Mouse (Mus musculus): ENCODE measurements around the gene Maz. TPM values are rescaled to one million over a fixed set of nuclear protein-coding genes. Genes with fewer than 3 reads are reported as not detected.

Gene Maz
- polyA plus RNA-seq, 1 experiment from 2014 or later = 21.3 TPM

DNA sequence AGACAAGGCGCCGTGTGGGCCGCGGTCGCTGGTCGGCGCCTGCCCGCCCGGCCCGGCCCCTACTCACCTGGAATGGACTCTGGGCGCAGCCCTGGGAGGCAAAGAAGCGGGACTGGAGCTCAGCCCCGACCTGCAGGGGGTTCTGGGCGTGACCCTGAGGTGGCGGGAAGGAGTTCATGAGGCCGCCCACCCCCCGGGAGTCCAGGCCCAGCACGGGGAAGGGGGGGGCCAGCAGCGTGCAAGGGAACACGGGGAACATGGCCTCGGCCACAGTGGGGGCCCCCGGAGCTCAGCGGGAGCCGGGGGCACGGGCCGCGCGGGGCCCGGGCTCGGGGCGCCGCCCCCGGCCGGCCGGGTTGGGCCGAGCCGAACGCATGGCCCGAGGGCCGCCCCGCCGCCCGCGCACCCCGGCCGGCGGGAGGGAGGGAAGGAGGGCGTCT, 656 bp downstream of the Maz start:
- Histone ChIP-seq H3K4me3 (ENCODE audit: low read depth, low read length) (peak overlapping the region; percentile 84), H3K4me2 (replicated peaks; ENCODE audit: low read depth) (peak overlapping the region; percentile 96), H3K27me3 (ENCODE audit: control insufficient read depth, insufficient read depth, low read length) (no peaks in the 10 kb centered on the region), H3K9me3 (ENCODE audit: control insufficient read depth, low read length) (no peaks in the 10 kb centered on the region), H3K4me1 (replicated peaks; ENCODE audit: control insufficient read depth, insufficient read depth) (peaks cover 11% of the 10 kb centered on the region), H3K9ac (ENCODE audit: low read length) (peak overlapping the region; percentile 87), H3K36me3 (ENCODE audit: control insufficient read depth, insufficient read depth, low read length) (peaks cover 4% of the 10 kb centered on the region; the same call in 1 of the 2 replicates), H3K27ac (replicated peaks) (peak overlapping the region; percentile 96)
- ATAC-seq (ENCODE audit: low FRiP score, low TSS enrichment) = peak; percentile 29
- DNase-seq (ENCODE audit: low spot score) = peak; percentile 69
- WGBS = 1% methylated on average over 20 of the region's 48 CpGs
- TF ChIP-seq EP300 (optimal IDR thresholded peaks at IDR 0.05) (no peak), CTCF (IDR thresholded peaks at IDR 0.05; ENCODE audit: low read depth) (peak; percentile 15; the same call in 1 of the 2 replicates)

DNA sequence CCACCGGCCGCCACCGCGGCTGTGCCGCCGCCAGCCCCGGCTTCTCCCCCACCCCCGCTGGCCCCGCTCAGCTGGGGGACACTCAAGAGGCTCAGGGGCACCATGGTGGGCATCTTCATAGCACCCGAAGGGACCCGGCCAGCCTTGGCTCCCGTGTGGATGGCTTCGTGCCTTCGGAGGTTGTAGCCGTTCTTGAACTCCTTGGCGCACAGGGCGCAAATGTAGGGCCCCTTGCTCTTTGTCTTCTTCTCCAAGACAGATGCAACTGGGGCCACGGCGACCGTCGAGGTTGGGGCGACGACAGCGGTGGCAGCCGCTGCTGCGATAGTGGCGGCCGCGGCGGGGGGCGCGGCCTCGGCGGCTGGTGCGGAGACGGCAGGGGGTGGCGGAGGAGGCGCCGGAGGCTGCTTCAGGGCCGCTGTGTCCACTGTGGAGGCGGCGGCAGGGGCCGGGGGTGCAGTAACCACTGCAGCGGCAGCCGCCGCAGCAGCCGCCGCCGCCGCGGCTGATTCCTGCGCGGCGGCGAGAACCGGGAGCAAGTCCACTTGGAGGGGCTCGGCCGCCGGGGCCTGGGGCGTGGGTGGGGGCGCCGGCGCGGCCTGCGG, 1.2 kb downstream of the Maz start:
- Histone ChIP-seq H3K9me3 (ENCODE audit: control insufficient read depth, low read length) (no peaks in the 10 kb centered on the region), H3K9ac (ENCODE audit: low read length) (peak overlapping the region; percentile 87), H3K4me2 (replicated peaks; ENCODE audit: low read depth) (peak overlapping the region; percentile 96), H3K27ac (replicated peaks) (peak overlapping the region; percentile 96), H3K36me3 (ENCODE audit: control insufficient read depth, insufficient read depth, low read length) (peaks cover 3% of the 10 kb centered on the region; the same call in 1 of the 2 replicates), H3K27me3 (ENCODE audit: control insufficient read depth, insufficient read depth, low read length) (no peaks in the 10 kb centered on the region), H3K4me1 (replicated peaks; ENCODE audit: control insufficient read depth, insufficient read depth) (peaks cover 11% of the 10 kb centered on the region), H3K4me3 (ENCODE audit: low read depth, low read length) (peak overlapping the region; percentile 84)
- under 1% methylated on average over 56 of the region's 65 CpGs for WGBS
- DNase-seq (ENCODE audit: low spot score) (peak; percentile 62), ATAC-seq (ENCODE audit: low FRiP score, low TSS enrichment) (peak; percentile 0; the same call in 1 of the 2 replicates)
- no peak for TF ChIP-seq EP300 (optimal IDR thresholded peaks at IDR 0.05)
- no peak for TF ChIP-seq CTCF (IDR thresholded peaks at IDR 0.05; ENCODE audit: low read depth)

- DNase-seq (ENCODE audit: low spot score) = peak; percentile 89
- peaks cover 11% of the 10 kb centered on the region for H3K4me1 ChIP-seq (replicated peaks; ENCODE audit: control insufficient read depth, insufficient read depth)
- ATAC-seq (ENCODE audit: low FRiP score, low TSS enrichment) = peak; percentile 53
- peak overlapping the region; percentile 96 for H3K27ac ChIP-seq (replicated peaks)
- H3K36me3 ChIP-seq (ENCODE audit: control insufficient read depth, insufficient read depth, low read length) = peaks cover 3% of the 10 kb centered on the region; the same call in 1 of the 2 replicates
- TF ChIP-seq EP300 (optimal IDR thresholded peaks at IDR 0.05) (no peak), CTCF (IDR thresholded peaks at IDR 0.05; ENCODE audit: low read depth) (peak; percentile 92)
- peak overlapping the region; percentile 84 for H3K4me3 ChIP-seq (ENCODE audit: low read depth, low read length)
- peak overlapping the region; percentile 96 for H3K4me2 ChIP-seq (replicated peaks; ENCODE audit: low read depth)
- H3K27me3 ChIP-seq (ENCODE audit: control insufficient read depth, insufficient read depth, low read length) = no peaks in the 10 kb centered on the region
- H3K9me3 ChIP-seq (ENCODE audit: control insufficient read depth, low read length) = no peaks in the 10 kb centered on the region
- peak overlapping the region; percentile 87 for H3K9ac ChIP-seq (ENCODE audit: low read length)
- WGBS = 2% methylated on average over 30 of the region's 30 CpGs
Measured at GRCm38 (mm10) chr7:127024755-127025555, 1.9 kb downstream of the Maz start.

DNA sequence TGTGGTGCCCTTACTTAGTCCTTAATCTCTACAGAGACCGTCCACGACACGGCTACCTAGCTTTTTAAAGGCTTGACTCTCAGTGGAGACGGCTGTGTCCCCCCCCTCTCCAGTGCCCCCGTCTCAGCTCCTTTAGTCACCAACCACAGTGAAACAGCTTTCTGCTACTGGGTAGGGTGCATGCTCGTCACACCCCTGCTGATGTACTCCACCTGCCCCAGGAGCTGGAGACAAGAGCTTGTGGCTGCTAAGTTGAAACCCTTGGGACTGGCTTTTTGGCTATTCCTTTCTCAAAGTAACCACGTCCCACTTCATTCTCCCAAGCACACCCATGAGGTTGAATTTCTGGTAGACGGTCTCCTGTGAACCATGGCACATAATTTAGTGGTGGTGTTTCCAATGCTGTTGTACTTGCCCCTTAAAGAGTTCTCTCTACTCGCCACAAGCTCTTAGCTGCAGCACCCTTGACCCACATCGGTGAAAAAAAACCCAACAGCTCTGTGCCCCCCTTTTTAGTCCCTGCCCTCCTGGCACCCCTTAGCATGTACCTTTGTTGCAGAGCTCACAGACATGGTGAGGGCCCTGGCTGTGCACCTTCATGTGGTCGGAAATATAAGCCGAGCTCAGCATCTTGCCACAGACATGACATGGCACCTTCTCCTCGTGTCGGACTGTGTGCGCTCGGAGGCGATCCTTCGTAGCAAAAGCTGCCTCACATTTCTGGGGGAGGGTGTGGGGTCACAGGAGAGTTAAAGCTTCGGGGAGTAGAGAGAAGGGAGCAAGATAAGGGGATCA, 2.7 kb downstream of the Maz start:
- Histone ChIP-seq H3K27ac (replicated peaks) (no peak overlapping the region), H3K4me1 (replicated peaks; ENCODE audit: control insufficient read depth, insufficient read depth) (peaks cover 12% of the 10 kb centered on the region), H3K9me3 (ENCODE audit: control insufficient read depth, low read length) (no peaks in the 10 kb centered on the region), H3K9ac (ENCODE audit: low read length) (peak overlapping the region; percentile 87), H3K4me2 (replicated peaks; ENCODE audit: low read depth) (peak overlapping the region; percentile 96), H3K36me3 (ENCODE audit: control insufficient read depth, insufficient read depth, low read length) (peaks cover 3% of the 10 kb centered on the region; the same call in 1 of the 2 replicates), H3K27me3 (ENCODE audit: control insufficient read depth, insufficient read depth, low read length) (no peaks in the 10 kb centered on the region), H3K4me3 (ENCODE audit: low read depth, low read length) (peak overlapping the region; percentile 84)
- no peak for ATAC-seq (ENCODE audit: low FRiP score, low TSS enrichment)
- no peak for DNase-seq (ENCODE audit: low spot score)
- WGBS = 18% methylated on average over 19 of the region's 19 CpGs
- no peak for TF ChIP-seq EP300 (optimal IDR thresholded peaks at IDR 0.05)
- no peak for TF ChIP-seq CTCF (IDR thresholded peaks at IDR 0.05; ENCODE audit: low read depth)

DNA sequence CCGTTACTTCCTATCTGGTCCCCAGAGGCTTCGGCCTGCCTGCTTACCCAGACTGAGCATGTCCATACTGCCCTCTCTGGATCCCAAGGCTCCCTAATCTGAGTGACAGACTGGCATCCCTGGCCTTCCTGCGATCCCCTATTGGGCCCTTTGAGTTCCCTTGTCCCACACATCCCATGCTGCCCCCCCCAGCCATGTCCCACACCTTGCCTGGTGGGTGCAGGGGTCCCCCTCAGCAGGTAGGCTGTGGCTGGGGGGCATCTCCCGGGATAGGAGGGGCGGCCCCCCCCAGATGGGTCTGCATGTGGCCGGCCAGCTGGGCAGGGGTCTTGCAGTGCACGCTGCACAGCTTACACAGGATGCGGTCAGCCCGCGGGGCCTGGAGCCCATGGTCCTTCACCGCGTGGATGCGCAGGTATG, 3.6 kb downstream of the Maz start:
- WGBS = 67% methylated on average over 13 of the region's 13 CpGs
- Histone ChIP-seq H3K27ac (replicated peaks) (no peak overlapping the region), H3K4me3 (ENCODE audit: low read depth, low read length) (no peak overlapping the region)

More for the DNA sequence above, 3.6 kb downstream of the Maz start:
- H3K36me3 ChIP-seq (ENCODE audit: control insufficient read depth, insufficient read depth, low read length) = peaks cover 3% of the 10 kb centered on the region; the same call in 1 of the 2 replicates
- no peaks in the 10 kb centered on the region for H3K9me3 ChIP-seq (ENCODE audit: control insufficient read depth, low read length)
- peaks cover 14% of the 10 kb centered on the region for H3K4me1 ChIP-seq (replicated peaks; ENCODE audit: control insufficient read depth, insufficient read depth)
- no peak overlapping the region for H3K4me2 ChIP-seq (replicated peaks; ENCODE audit: low read depth)
- no peak for ATAC-seq (ENCODE audit: low FRiP score, low TSS enrichment)
- H3K27me3 ChIP-seq (ENCODE audit: control insufficient read depth, insufficient read depth, low read length) = no peaks in the 10 kb centered on the region
- no peak overlapping the region; the same call in 1 of the 2 replicates for H3K9ac ChIP-seq (ENCODE audit: low read length)
- DNase-seq (ENCODE audit: low spot score) = no peak
- no peak for TF ChIP-seq CTCF (IDR thresholded peaks at IDR 0.05; ENCODE audit: low read depth)
- no peak for TF ChIP-seq EP300 (optimal IDR thresholded peaks at IDR 0.05)

Measured in stomach, postnatal 0 days (tissue).